Mouse (Mus musculus) erythroblast, embryonic 14.5 days (primary cell): ENCODE data around the gene Tmed9.

Experiments
- GATA1 ChIP-seq: IDR thresholded peaks from 2 replicates; pipeline ENCODE4 v1.6.1; 2012; ENCODE audit warnings: low read length, inconsistent platforms, mixed read lengths
- TAL1 ChIP-seq: IDR thresholded peaks from 3 replicates; pipeline ENCODE4 v1.6.1; 2012; ENCODE audit warnings: low read length, inconsistent platforms, mixed read lengths

DNA sequence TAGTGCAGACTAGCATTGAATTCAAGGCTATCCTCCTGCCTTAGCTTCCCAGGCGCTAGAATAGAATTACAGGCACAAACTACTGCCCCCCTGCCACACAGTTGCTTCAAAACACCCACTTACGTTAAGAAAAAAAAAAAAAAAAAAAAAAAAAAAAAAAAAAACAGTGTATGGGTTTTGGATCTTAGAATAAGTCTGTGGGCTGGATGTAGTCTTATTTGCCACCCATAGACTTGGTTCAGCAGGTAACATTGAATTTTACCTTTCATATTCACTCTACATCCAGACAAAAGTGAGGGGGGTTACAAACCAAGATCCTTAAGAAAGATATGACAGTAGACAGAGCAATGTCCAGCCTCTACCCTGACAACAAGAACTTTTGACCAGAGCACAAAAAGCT, 5.6 kb upstream of the Tmed9 start:
- TF ChIP-seq GATA1 (no peak), TAL1 (no peak; the same call in 2 of the 3 replicates)
